Mouse (Mus musculus): ENCODE measurements around the gene Sytl3. TPM values are rescaled to one million over a fixed set of nuclear protein-coding genes. Genes with fewer than 3 reads are reported as not detected.

Sytl3 gene
- polyA plus RNA-seq, 1 experiment from 2014 or later, result 0.46 TPM

DNA sequence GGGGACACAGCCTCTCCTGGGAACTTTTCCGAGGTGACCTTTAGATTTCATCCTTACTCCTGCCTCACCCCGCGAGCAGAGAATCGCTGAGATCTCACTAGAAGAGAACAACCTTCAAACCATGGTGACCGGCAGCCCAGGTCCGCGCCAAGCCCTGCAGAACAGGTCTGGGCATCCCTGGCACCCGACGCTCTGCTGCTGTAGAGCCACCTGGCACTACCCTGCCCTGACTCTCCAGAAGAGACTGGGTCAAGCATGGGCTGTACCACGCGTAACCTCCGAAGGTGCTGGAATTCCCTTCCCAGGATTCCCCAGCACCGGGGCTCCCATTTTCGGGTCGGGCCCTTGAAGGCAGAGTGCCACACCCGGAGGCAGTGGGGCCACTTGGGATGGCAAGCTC is 99.0 kb downstream of the Sytl3 start:
- Histone ChIP-seq H3K27me3 (peaks cover 9% of the 10 kb centered on the region; the same call in 1 of the 2 replicates), H3K36me3 (no peaks in the 10 kb centered on the region), H3K4me3 (no peak overlapping the region), H3K4me1 (peaks cover 9% of the 10 kb centered on the region), H3K4me2 (replicated peaks) (no peak overlapping the region), H3K9ac (no peak overlapping the region), H3K27ac (no peak overlapping the region), H3K9me3 (replicated peaks) (no peaks in the 10 kb centered on the region)
- no peak for ATAC-seq (ENCODE audit: low FRiP score)
- 98% methylated on average over 16 of the region's 16 CpGs for WGBS

DNA sequence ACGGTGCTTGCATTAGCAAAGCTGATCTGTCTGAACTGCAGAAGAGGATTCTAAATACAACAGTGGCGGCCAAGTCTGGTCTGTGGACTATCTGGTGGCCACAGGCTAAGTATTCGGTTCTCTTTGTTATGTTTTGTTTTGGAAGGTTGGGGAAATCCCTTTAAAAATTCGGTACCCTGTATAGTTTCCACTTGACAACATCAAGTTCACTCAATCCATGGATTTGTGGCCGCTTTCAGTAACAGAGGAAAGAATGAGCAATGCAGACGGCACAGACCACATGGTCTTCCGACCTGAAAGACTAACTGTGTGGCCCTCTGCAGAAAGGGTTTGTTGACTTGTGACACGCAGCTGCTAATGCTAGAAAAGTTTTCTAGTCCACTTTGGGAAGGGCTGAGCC is 100.0 kb downstream of the Sytl3 start:
- 84% methylated on average over 8 of the region's 8 CpGs for WGBS
- Histone ChIP-seq H3K27me3 (peaks cover 9% of the 10 kb centered on the region; the same call in 1 of the 2 replicates), H3K4me1 (peaks cover 18% of the 10 kb centered on the region), H3K36me3 (no peaks in the 10 kb centered on the region), H3K9ac (no peak overlapping the region), H3K4me3 (no peak overlapping the region), H3K27ac (no peak overlapping the region), H3K9me3 (replicated peaks) (no peaks in the 10 kb centered on the region), H3K4me2 (replicated peaks) (no peak overlapping the region)
- ATAC-seq (ENCODE audit: low FRiP score), result no peak

DNA sequence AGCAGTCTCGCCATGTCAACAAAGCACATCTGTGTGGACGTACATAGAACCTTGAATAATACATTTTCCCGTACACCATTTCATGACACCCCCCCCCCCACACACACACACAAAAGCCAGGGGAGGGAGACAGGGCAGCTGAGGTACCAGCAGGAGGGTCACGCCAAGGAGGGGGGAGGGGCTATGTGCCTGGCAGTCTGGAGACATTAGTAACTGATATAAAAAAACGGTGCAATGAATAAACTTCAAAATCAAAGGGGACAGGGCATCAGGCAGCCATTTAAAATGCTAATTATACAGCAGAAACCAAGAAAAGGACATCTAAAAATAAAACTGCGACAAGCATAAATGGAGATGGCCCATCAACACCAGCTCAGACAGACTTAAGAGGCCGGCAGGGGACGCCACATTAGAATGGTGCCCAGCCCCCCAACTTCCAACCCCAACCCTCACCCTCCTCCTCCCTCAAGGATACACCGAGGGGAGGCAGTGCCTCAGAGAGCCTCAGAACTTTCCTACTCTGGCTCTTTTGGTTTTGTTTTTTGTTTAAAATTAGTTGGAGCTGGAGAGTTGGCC is 100.9 kb downstream of the Sytl3 start:
- H3K36me3 ChIP-seq, result no peaks in the 10 kb centered on the region
- no peak overlapping the region for H3K4me2 ChIP-seq (replicated peaks)
- H3K27me3 ChIP-seq, result peaks cover 9% of the 10 kb centered on the region; the same call in 1 of the 2 replicates
- 29% methylated on average over 9 of the region's 9 CpGs for WGBS
- H3K4me1 ChIP-seq, result peaks cover 24% of the 10 kb centered on the region
- H3K27ac ChIP-seq, result no peak overlapping the region
- no peak overlapping the region for H3K4me3 ChIP-seq
- H3K9ac ChIP-seq, result no peak overlapping the region
- no peak for ATAC-seq (ENCODE audit: low FRiP score)
- H3K9me3 ChIP-seq (replicated peaks), result no peaks in the 10 kb centered on the region

DNA sequence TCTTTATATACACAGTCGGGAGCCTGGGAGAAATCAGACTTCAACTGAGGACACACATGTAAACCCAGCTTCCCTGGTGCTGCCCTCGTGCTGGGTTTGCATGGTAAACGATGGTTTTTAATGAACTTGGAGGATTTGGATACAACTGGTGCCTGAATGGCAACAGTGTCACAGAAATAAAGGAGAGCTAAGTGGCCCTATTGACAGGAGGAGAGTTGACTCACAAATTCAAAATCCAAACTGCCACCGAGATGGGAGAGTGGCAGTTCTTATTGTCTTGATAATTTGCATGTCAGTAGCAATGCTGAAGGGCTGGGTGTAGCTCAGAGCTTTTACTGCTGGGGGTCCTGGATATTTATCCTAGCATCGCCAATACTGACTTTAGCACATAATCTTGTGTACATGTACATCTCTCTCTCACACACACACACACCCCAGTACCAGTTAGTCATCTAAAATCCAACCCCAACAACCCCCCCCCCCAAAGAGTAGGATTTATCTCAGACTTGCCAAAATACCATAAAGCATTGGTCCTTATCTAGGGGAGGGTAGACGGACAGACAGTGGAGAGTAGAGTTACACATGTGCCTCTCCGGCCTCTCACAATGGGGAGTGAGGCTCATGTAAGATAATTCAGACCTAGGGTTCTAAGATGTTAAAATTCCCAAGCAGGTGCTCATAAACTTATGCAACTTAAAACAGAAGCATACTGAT is 104.8 kb downstream of the Sytl3 start:
- H3K27ac ChIP-seq, result no peak overlapping the region; the same call in 1 of the 2 replicates
- no peaks in the 10 kb centered on the region for H3K9me3 ChIP-seq (replicated peaks)
- no peak overlapping the region for H3K4me2 ChIP-seq (replicated peaks)
- no peak overlapping the region for H3K9ac ChIP-seq
- H3K4me1 ChIP-seq, result peaks cover 35% of the 10 kb centered on the region
- 35% methylated on average over 7 of the region's 7 CpGs for WGBS
- ATAC-seq (ENCODE audit: low FRiP score), result 0 out of 2 replicates have a peak, but pooled peaks have one; percentile 52
- no peak overlapping the region for H3K4me3 ChIP-seq
- H3K27me3 ChIP-seq, result no peaks in the 10 kb centered on the region; the same call in 1 of the 2 replicates
- no peaks in the 10 kb centered on the region for H3K36me3 ChIP-seq

DNA sequence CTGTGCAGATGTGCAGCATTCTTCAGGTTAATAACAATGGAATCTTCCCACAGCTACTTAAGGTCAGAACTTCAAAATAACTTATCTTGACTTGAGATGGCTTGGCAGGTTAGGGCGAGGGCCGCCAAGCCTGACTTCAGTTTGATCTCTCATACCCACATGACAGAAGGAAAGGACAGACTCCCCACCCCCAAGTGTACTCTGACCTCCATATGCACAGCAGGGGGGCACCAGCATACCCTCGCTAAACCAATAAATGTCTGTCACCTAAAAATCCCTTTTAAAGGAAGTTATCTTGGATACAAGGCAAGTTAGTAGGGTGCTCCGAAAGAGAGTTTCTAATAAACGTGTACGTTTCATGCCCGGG is 105.3 kb downstream of the Sytl3 start:
- H3K4me1 ChIP-seq, result peaks cover 35% of the 10 kb centered on the region
- no peak overlapping the region for H3K27ac ChIP-seq
- no peak overlapping the region for H3K4me2 ChIP-seq (replicated peaks)

DNA sequence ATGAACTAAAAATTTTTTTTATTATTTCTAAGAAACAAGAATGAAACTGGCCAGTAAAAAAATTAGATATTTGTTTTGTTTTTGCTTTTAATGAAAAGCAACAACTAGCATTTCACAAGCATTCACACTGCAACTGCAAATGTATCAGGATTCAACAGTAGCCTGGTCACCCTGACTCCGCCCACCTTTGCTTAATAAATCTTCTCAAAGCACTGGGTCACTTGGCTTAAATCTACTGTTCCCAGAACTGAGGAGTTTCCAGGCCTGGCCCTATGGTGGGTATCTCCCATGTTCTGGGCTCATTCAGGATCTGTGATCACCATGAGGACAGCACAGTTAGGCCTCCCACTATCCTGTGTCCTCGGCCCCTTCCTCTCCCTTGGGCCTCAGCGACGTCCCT is 105.8 kb downstream of the Sytl3 start:
- Histone ChIP-seq H3K27ac (no peak overlapping the region), H3K4me1 (peaks cover 34% of the 10 kb centered on the region), H3K27me3 (no peaks in the 10 kb centered on the region; the same call in 1 of the 2 replicates), H3K9ac (no peak overlapping the region), H3K9me3 (replicated peaks) (no peaks in the 10 kb centered on the region), H3K36me3 (no peaks in the 10 kb centered on the region), H3K4me2 (replicated peaks) (no peak overlapping the region), H3K4me3 (no peak overlapping the region)
- WGBS, result 76% methylated on average over 4 of the region's 4 CpGs
- no peak for ATAC-seq (ENCODE audit: low FRiP score)

More for the DNA sequence above, 105.3 kb downstream of the Sytl3 start:
- ATAC-seq (ENCODE audit: low FRiP score), result no peak
- 54% methylated on average over 7 of the region's 7 CpGs for WGBS
- no peaks in the 10 kb centered on the region for H3K36me3 ChIP-seq
- H3K9me3 ChIP-seq (replicated peaks), result no peaks in the 10 kb centered on the region
- H3K9ac ChIP-seq, result no peak overlapping the region
- H3K4me3 ChIP-seq, result no peak overlapping the region
- no peaks in the 10 kb centered on the region; the same call in 1 of the 2 replicates for H3K27me3 ChIP-seq

DNA sequence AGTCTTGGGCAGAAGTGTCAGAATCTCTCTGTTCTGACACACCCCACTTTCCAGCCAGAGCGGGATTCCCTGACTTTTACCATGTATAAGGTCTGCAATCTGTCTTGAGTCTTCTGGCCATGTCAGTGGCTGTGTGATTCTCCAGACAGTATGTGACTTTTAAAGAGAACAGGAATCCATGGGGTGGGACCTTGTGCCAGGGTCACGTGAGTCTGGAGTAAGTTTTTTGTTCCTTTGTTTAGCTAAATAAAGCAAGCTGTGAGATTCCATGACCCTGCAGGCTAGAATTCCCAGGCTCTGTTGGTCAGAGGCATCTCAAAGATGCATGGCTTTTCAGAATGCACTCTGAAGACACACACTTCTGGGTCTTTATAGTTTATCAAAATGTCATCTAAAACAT is 107.0 kb downstream of the Sytl3 start:
- no peak overlapping the region for H3K4me2 ChIP-seq (replicated peaks)
- no peaks in the 10 kb centered on the region; the same call in 1 of the 2 replicates for H3K27me3 ChIP-seq
- H3K9me3 ChIP-seq (replicated peaks), result no peaks in the 10 kb centered on the region
- no peak overlapping the region for H3K9ac ChIP-seq
- H3K4me3 ChIP-seq, result no peak overlapping the region
- WGBS, result 21% methylated on average over 2 of the region's 2 CpGs
- ATAC-seq (ENCODE audit: low FRiP score), result no peak
- H3K27ac ChIP-seq, result no peak overlapping the region
- H3K4me1 ChIP-seq, result peaks cover 30% of the 10 kb centered on the region
- no peaks in the 10 kb centered on the region for H3K36me3 ChIP-seq

DNA sequence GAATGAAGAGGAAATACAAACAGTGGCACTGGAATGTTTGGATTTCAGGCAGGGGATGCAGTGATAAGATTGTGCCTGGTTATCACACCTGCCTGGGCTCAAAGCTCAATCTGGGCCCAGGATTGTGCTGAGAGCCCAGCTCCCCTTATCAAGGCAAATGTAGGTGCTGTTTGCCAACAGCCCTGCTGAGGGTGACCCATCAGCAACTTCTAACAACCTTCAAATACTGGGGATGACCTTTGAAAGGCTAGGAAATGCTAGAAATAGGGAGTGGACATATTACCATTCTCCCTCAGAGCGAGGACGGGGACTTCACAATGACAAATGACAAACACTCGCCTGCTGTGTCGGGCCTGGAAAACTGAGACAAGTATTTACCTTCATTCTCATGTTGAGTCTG is 107.9 kb downstream of the Sytl3 start:
- no peaks in the 10 kb centered on the region for H3K9me3 ChIP-seq (replicated peaks)
- H3K27ac ChIP-seq, result no peak overlapping the region
- no peaks in the 10 kb centered on the region for H3K36me3 ChIP-seq
- H3K4me3 ChIP-seq, result no peak overlapping the region
- no peak overlapping the region for H3K9ac ChIP-seq
- no peaks in the 10 kb centered on the region; the same call in 1 of the 2 replicates for H3K27me3 ChIP-seq
- WGBS, result 73% methylated on average over 4 of the region's 4 CpGs
- ATAC-seq (ENCODE audit: low FRiP score), result no peak
- peaks cover 32% of the 10 kb centered on the region for H3K4me1 ChIP-seq
- H3K4me2 ChIP-seq (replicated peaks), result no peak overlapping the region

GRCm38 (mm10) chr17:6767771-6768170 is 108.9 kb downstream of the Sytl3 start:
- Histone ChIP-seq H3K4me1 (peaks cover 31% of the 10 kb centered on the region), H3K4me3 (no peak overlapping the region), H3K9ac (no peak overlapping the region), H3K9me3 (replicated peaks) (no peaks in the 10 kb centered on the region), H3K27me3 (no peaks in the 10 kb centered on the region; the same call in 1 of the 2 replicates), H3K27ac (no peak overlapping the region), H3K36me3 (no peaks in the 10 kb centered on the region), H3K4me2 (replicated peaks) (no peak overlapping the region)
- WGBS, result 60% methylated on average over 5 of the region's 5 CpGs
- no peak for ATAC-seq (ENCODE audit: low FRiP score)

DNA sequence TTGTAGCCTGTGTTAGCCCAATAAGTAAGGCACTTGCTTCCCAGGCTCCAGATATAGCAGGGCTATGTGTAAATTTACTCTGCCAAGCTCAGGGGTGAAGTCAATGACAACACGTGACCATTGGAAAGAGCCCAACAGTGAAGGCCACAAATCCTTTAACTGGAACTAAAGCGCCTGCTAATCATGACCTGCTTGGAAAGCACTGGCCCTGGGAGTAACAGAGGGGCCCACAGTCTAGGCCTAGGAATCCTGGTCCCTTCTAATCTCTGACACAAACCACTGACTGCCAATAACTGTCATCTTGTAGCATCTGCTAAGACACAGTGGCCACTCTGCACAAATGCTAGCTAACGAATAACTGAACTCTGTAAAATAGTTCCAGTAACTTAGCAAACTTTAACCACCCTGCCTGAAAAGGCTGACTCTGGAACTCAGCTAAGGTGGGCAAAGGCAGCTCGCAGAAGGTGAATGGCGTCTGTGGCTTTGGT is 109.5 kb downstream of the Sytl3 start:
- Histone ChIP-seq H3K36me3 (no peaks in the 10 kb centered on the region), H3K9ac (no peak overlapping the region), H3K4me1 (peaks cover 26% of the 10 kb centered on the region), H3K4me2 (replicated peaks) (no peak overlapping the region), H3K27ac (no peak overlapping the region), H3K4me3 (no peak overlapping the region), H3K27me3 (no peaks in the 10 kb centered on the region; the same call in 1 of the 2 replicates), H3K9me3 (replicated peaks) (no peaks in the 10 kb centered on the region)
- no peak for ATAC-seq (ENCODE audit: low FRiP score)
- WGBS, result 93% methylated on average over 5 of the region's 5 CpGs

- ATAC-seq (ENCODE audit: low FRiP score), result no peak
- H3K4me3 ChIP-seq, result no peak overlapping the region
- WGBS, result 60% methylated on average over 4 of the region's 4 CpGs
- H3K4me1 ChIP-seq, result peaks cover 15% of the 10 kb centered on the region
- no peaks in the 10 kb centered on the region for H3K9me3 ChIP-seq (replicated peaks)
- H3K27me3 ChIP-seq, result no peaks in the 10 kb centered on the region; the same call in 1 of the 2 replicates
- no peaks in the 10 kb centered on the region for H3K36me3 ChIP-seq
- no peak overlapping the region for H3K9ac ChIP-seq
- H3K27ac ChIP-seq, result no peak overlapping the region
- no peak overlapping the region for H3K4me2 ChIP-seq (replicated peaks)
These were observed 110.7 kb downstream of the Sytl3 start for GRCm38 (mm10) chr17:6769602-6770001.

DNA sequence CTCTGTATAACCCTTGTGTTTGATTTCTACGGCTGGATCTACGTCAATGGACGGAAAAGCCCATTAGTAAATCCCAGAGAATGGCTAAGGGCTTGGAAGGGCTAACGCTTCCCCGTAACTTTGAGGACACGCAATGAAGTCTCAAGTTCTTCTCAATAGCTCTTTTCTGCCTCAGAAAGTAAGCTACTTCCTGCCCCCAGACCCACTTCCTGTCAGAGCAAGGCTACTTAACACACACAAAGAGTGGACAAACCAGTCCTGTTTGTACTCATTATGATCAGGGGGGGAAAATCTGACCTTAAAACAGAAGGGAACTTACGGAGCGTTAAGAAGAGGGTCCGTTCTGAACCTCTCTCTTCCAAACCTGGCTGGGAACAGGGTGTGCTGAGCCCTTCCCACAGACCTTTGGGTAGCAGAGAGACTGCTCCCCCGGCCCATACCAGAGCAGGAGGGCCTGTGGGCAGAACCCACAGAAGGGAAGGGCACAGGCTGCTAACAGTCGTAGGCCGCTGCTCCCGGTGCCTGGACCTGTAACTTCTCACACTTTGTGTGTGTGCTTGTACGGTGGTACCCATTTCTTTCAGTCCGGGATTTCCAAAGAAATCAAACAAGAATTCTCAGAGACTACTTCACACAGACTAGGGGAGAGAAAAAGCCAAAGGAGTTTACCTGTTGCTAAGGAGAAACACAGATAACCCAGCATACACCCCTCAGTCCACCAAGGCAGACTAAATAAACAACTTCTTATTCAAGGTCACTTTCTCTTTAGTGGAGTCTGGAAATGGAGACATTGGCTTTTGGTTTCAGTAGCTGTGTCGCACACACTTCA is 113.0 kb downstream of the Sytl3 start:
- H3K27ac ChIP-seq, result no peak overlapping the region
- 84% methylated on average over 16 of the region's 16 CpGs for WGBS
- no peaks in the 10 kb centered on the region for H3K9me3 ChIP-seq (replicated peaks)
- H3K9ac ChIP-seq, result no peak overlapping the region
- H3K4me3 ChIP-seq, result no peak overlapping the region
- no peak overlapping the region for H3K4me2 ChIP-seq (replicated peaks)
- no peaks in the 10 kb centered on the region for H3K27me3 ChIP-seq
- H3K4me1 ChIP-seq, result peaks cover 17% of the 10 kb centered on the region
- no peaks in the 10 kb centered on the region for H3K36me3 ChIP-seq
- ATAC-seq (ENCODE audit: low FRiP score), result no peak
